Mouse (Mus musculus): ENCODE data around the gene Fgf12. TPM values are rescaled to one million over a fixed set of nuclear protein-coding genes. Genes with fewer than 3 reads are reported as not detected.

Fgf12 gene
- not detected for polyA plus RNA-seq (2012; fragmentation: generic; extraction: Trizol)
- long read RNA-seq, experiment 1, result 0 reads
- long read RNA-seq, experiment 2, result 0 reads

- no peaks in the 10 kb centered on the region for H3K79me3 ChIP-seq (ENCODE audit: low read depth)
- no peak within 1 kb of the TSS for H3ac ChIP-seq (ENCODE audit: control insufficient read depth, insufficient read length, low read depth)
- H3K4me3 ChIP-seq (ENCODE audit: insufficient read depth, poor library complexity, severe bottlenecking), result no peak within 1 kb of the TSS
- H3K27me3 ChIP-seq (ENCODE audit: control insufficient read depth, insufficient read depth, insufficient read length), result peaks cover 17% of the 10 kb centered on the region
- no peaks in the 10 kb centered on the region for H3K79me2 ChIP-seq (ENCODE audit: control insufficient read depth, insufficient read depth)
- no peak for TF ChIP-seq FOSL1 (IDR thresholded peaks at IDR 0.05; ENCODE audit: insufficient read depth, low read length, poor library complexity, severe bottlenecking)
- TF ChIP-seq CEBPB (IDR thresholded peaks at IDR 0.05; ENCODE audit: low read depth), result no peak
- TF ChIP-seq MYOG (IDR thresholded peaks at IDR 0.05; ENCODE audit: control insufficient read depth, extremely low read depth, insufficient read length), result no peak
- TF ChIP-seq MAX (IDR thresholded peaks at IDR 0.05), result no peak
- TF ChIP-seq USF1 (IDR thresholded peaks at IDR 0.05; ENCODE audit: low read depth), result no peak
- no peak for TF ChIP-seq MYOD1 (IDR thresholded peaks at IDR 0.05; ENCODE audit: control insufficient read depth, insufficient read length, low read depth)
- no peak for TF ChIP-seq CTCF (IDR thresholded peaks at IDR 0.05; ENCODE audit: control insufficient read depth, insufficient read depth, insufficient read length)
- no peaks in the 10 kb centered on the region for H3K36me3 ChIP-seq (ENCODE audit: control insufficient read depth, insufficient read depth)
These were observed at the start of gene Fgf12 for GRCm38 (mm10) chr16:28752638-28753118. Gene Fgf12 (minus strand): TSS chr16:28753068.

GRCm38 (mm10) chr16:28793115-28793514 is 40.2 kb upstream of the Fgf12 start:
- peak; percentile 21 for TF ChIP-seq CTCF (IDR thresholded peaks at IDR 0.05; ENCODE audit: control insufficient read depth, insufficient read depth, insufficient read length)
- no peak for TF ChIP-seq USF1 (IDR thresholded peaks at IDR 0.05; ENCODE audit: low read depth)
- no peak for TF ChIP-seq FOSL1 (IDR thresholded peaks at IDR 0.05; ENCODE audit: insufficient read depth, low read length, poor library complexity, severe bottlenecking)
- TF ChIP-seq CEBPB (IDR thresholded peaks at IDR 0.05; ENCODE audit: low read depth), result no peak
- TF ChIP-seq MYOG (IDR thresholded peaks at IDR 0.05; ENCODE audit: control insufficient read depth, extremely low read depth, insufficient read length), result no peak
- Histone ChIP-seq H3K79me3 (ENCODE audit: low read depth) (no peaks in the 10 kb centered on the region), H3K36me3 (ENCODE audit: control insufficient read depth, insufficient read depth) (no peaks in the 10 kb centered on the region), H3K4me3 (ENCODE audit: insufficient read depth, poor library complexity, severe bottlenecking) (no peak overlapping the region), H3K27me3 (ENCODE audit: control insufficient read depth, insufficient read depth, insufficient read length) (no peaks in the 10 kb centered on the region), H3ac (ENCODE audit: control insufficient read depth, insufficient read length, low read depth) (no peak overlapping the region), H3K79me2 (ENCODE audit: control insufficient read depth, insufficient read depth) (no peaks in the 10 kb centered on the region)

GRCm38 (mm10) chr16:28770276-28770675 is 17.4 kb upstream of the Fgf12 start:
- Histone ChIP-seq H3K27me3 (ENCODE audit: control insufficient read depth, insufficient read depth, insufficient read length) (no peaks in the 10 kb centered on the region), H3ac (ENCODE audit: control insufficient read depth, insufficient read length, low read depth) (no peak overlapping the region), H3K36me3 (ENCODE audit: control insufficient read depth, insufficient read depth) (no peaks in the 10 kb centered on the region), H3K79me2 (ENCODE audit: control insufficient read depth, insufficient read depth) (no peaks in the 10 kb centered on the region), H3K4me3 (ENCODE audit: insufficient read depth, poor library complexity, severe bottlenecking) (no peak overlapping the region), H3K79me3 (ENCODE audit: low read depth) (no peaks in the 10 kb centered on the region)
- TF ChIP-seq MYOD1 (IDR thresholded peaks at IDR 0.05; ENCODE audit: control insufficient read depth, insufficient read length, low read depth) (no peak), FOSL1 (IDR thresholded peaks at IDR 0.05; ENCODE audit: insufficient read depth, low read length, poor library complexity, severe bottlenecking) (no peak), CEBPB (IDR thresholded peaks at IDR 0.05; ENCODE audit: low read depth) (no peak), MAX (IDR thresholded peaks at IDR 0.05) (no peak), MYOG (IDR thresholded peaks at IDR 0.05; ENCODE audit: control insufficient read depth, extremely low read depth, insufficient read length) (no peak), CTCF (IDR thresholded peaks at IDR 0.05; ENCODE audit: control insufficient read depth, insufficient read depth, insufficient read length) (no peak), USF1 (IDR thresholded peaks at IDR 0.05; ENCODE audit: low read depth) (no peak)

GRCm38 (mm10) chr16:28761417-28761976 is 8.6 kb upstream of the Fgf12 start:
- Histone ChIP-seq H3ac (ENCODE audit: control insufficient read depth, insufficient read length, low read depth) (no peak overlapping the region), H3K79me3 (ENCODE audit: low read depth) (no peaks in the 10 kb centered on the region), H3K79me2 (ENCODE audit: control insufficient read depth, insufficient read depth) (no peaks in the 10 kb centered on the region), H3K4me3 (ENCODE audit: insufficient read depth, poor library complexity, severe bottlenecking) (no peak overlapping the region), H3K27me3 (ENCODE audit: control insufficient read depth, insufficient read depth, insufficient read length) (no peaks in the 10 kb centered on the region), H3K36me3 (ENCODE audit: control insufficient read depth, insufficient read depth) (no peaks in the 10 kb centered on the region)
- TF ChIP-seq FOSL1 (IDR thresholded peaks at IDR 0.05; ENCODE audit: insufficient read depth, low read length, poor library complexity, severe bottlenecking), result no peak
- no peak for TF ChIP-seq MAX (IDR thresholded peaks at IDR 0.05)
- TF ChIP-seq CTCF (IDR thresholded peaks at IDR 0.05; ENCODE audit: control insufficient read depth, insufficient read depth, insufficient read length), result no peak
- no peak for TF ChIP-seq MYOG (IDR thresholded peaks at IDR 0.05; ENCODE audit: control insufficient read depth, extremely low read depth, insufficient read length)
- TF ChIP-seq CEBPB (IDR thresholded peaks at IDR 0.05; ENCODE audit: low read depth), result no peak
- TF ChIP-seq USF1 (IDR thresholded peaks at IDR 0.05; ENCODE audit: low read depth), result no peak
- TF ChIP-seq MYOD1 (IDR thresholded peaks at IDR 0.05; ENCODE audit: control insufficient read depth, insufficient read length, low read depth), result no peak

GRCm38 (mm10) chr16:28753124-28753917 is 453 bp upstream of the Fgf12 start:
- H3K27me3 ChIP-seq (ENCODE audit: control insufficient read depth, insufficient read depth, insufficient read length), result peaks cover 17% of the 10 kb centered on the region
- no peaks in the 10 kb centered on the region for H3K79me2 ChIP-seq (ENCODE audit: control insufficient read depth, insufficient read depth)
- no peak overlapping the region for H3ac ChIP-seq (ENCODE audit: control insufficient read depth, insufficient read length, low read depth)
- no peaks in the 10 kb centered on the region for H3K36me3 ChIP-seq (ENCODE audit: control insufficient read depth, insufficient read depth)
- H3K79me3 ChIP-seq (ENCODE audit: low read depth), result no peaks in the 10 kb centered on the region
- H3K4me3 ChIP-seq (ENCODE audit: insufficient read depth, poor library complexity, severe bottlenecking), result no peak overlapping the region
- no peak for TF ChIP-seq MYOD1 (IDR thresholded peaks at IDR 0.05; ENCODE audit: control insufficient read depth, insufficient read length, low read depth)
- TF ChIP-seq MAX (IDR thresholded peaks at IDR 0.05), result no peak
- no peak for TF ChIP-seq USF1 (IDR thresholded peaks at IDR 0.05; ENCODE audit: low read depth)
- TF ChIP-seq CTCF (IDR thresholded peaks at IDR 0.05; ENCODE audit: control insufficient read depth, insufficient read depth, insufficient read length), result no peak
- no peak for TF ChIP-seq MYOG (IDR thresholded peaks at IDR 0.05; ENCODE audit: control insufficient read depth, extremely low read depth, insufficient read length)
- no peak for TF ChIP-seq FOSL1 (IDR thresholded peaks at IDR 0.05; ENCODE audit: insufficient read depth, low read length, poor library complexity, severe bottlenecking)
- no peak for TF ChIP-seq CEBPB (IDR thresholded peaks at IDR 0.05; ENCODE audit: low read depth)

All from C2C12 (cell line).